Mouse (Mus musculus) brain, embryonic 14.5 days (tissue): ENCODE results near the gene Esrp2.

Experiments
- CTCF ChIP-seq: fragments of 200-500 bp; IDR thresholded peaks from 2 replicates; pipeline ENCODE4 v1.5.1; 2012; ENCODE audit warnings: inconsistent platforms, mild to moderate bottlenecking, moderate library complexity, borderline replicate concordance; ENCODE audit not compliant: insufficient read depth, insufficient read length; ENCODE audit errors: extremely low read depth
- POLR2A ChIP-seq: fragments of 200-500 bp; IDR thresholded peaks from 2 replicates; pipeline ENCODE4 v1.6.1; 2012; ENCODE audit warnings: mild to moderate bottlenecking, inconsistent platforms, borderline replicate concordance; ENCODE audit not compliant: poor library complexity, insufficient read depth, insufficient read length, severe bottlenecking; ENCODE audit errors: extremely low read depth

GRCm38 (mm10) chr8:106131021-106131420 lies 5.8 kb downstream of the Esrp2 start:
- TF ChIP-seq CTCF, result no peak
- TF ChIP-seq POLR2A, result no peak
